Mouse (Mus musculus) olfactory bulb, adult 2 months (tissue): ENCODE measurements around the gene Chrna1.

Source experiments
- CTCF ChIP-seq: fragments of 200-500 bp; IDR thresholded peaks from 2 replicates; pipeline ENCODE4 v1.5.1; 2012; ENCODE audit warnings: low read depth, mild to moderate bottlenecking, low read length, moderate library complexity; ENCODE audit not compliant: insufficient read depth
- POLR2A ChIP-seq: fragments of 200-500 bp; IDR thresholded peaks from 2 replicates; pipeline ENCODE4 v1.6.1; 2012; ENCODE audit warnings: mild to moderate bottlenecking, low read depth, low read length, moderate library complexity; ENCODE audit not compliant: insufficient read depth

GRCm38 (mm10) chr2:73526691-73527090 is 53.4 kb downstream of the Chrna1 start:
- TF ChIP-seq CTCF (no peak), POLR2A (no peak)
